Mouse (Mus musculus) brain, embryonic 14.5 days (tissue): ENCODE measurements at regions not wholly inside any gene's neighbourhood (a gene's known extent, or its start where the extent isn't known, plus 50 kb on each side); places are given as distances from the start of the nearest gene placed in this dataset.

ENCODE experiments used
- CTCF ChIP-seq: fragments of 200-500 bp; IDR thresholded peaks from 2 replicates; pipeline ENCODE4 v1.5.1; 2012; ENCODE audit warnings: inconsistent platforms, mild to moderate bottlenecking, moderate library complexity, borderline replicate concordance; ENCODE audit not compliant: insufficient read depth, insufficient read length; ENCODE audit errors: extremely low read depth
- POLR2A ChIP-seq: fragments of 200-500 bp; IDR thresholded peaks from 2 replicates; pipeline ENCODE4 v1.6.1; 2012; ENCODE audit warnings: mild to moderate bottlenecking, inconsistent platforms, borderline replicate concordance; ENCODE audit not compliant: poor library complexity, insufficient read depth, insufficient read length, severe bottlenecking; ENCODE audit errors: extremely low read depth

DNA sequence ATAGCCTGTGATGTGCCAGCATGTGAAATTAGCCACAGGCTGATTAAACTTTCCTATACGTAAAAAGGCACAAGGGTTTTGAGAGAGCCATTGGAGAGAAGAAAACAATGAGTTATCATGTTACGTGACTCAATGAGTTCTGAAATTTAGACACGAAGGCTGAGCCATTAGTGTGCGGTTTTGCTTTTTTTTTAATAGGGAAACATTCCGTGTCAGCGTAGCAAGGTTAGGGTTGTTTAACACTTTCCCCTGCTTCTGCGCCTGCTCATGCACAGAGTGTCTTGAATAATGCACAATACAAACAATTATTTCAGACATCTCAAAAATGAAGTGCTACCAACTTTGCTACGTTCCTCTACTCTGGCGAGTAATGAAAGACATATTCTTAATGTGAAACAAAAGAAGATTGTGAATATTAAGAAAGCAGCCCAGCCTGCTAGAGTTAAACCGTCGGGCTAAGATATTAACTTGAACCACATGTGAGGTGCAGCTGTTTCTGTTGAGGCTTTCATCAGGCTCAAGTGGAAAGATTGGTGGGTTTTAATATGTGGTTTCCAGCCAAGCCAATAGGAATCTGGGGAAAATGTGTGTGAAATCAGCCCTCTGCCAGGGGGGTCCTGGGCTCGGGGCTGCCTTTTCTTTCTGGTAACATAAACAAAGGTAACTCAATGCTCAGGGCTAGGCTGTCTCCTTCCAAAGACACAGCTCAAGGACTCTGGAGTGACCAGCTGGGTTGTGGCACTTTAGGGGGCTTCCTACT lies 287.2 kb downstream of the Slc4a3 start:
- TF ChIP-seq CTCF (no peak), POLR2A (no peak)
